Mouse (Mus musculus) kidney, postnatal 0 days (tissue): ENCODE data around the gene Lbh. TPM values are rescaled to one million over a fixed set of nuclear protein-coding genes. Genes with fewer than 3 reads are reported as not detected.

Source experiments
- ATAC-seq: fragments of 200-750 bp; cut with Nextera tagmentation; replicated peaks from 2 replicates; pipeline ENCODE4 v1.8.0; 2017; ENCODE audit warnings: low read depth, moderate number of reproducible peaks, moderate TSS enrichment, moderate library complexity; ENCODE audit not compliant: low FRiP score
- DNase-seq: peaks from one replicate; pipeline ENCODE4 v3.0.0-alpha.2; 2016; ENCODE audit warnings: low spot score
- H3K27ac ChIP-seq: fragments of 300-500 bp; sonication (generic); 2 replicates; pipeline ENCODE4 v1.5.1; 2014; ENCODE audit warnings: mild to moderate bottlenecking
- H3K27me3 ChIP-seq: fragments of 300-500 bp; sonication (generic); 2 replicates; pipeline ENCODE4 v1.6.1; 2014; ENCODE audit warnings: low read length, mixed read lengths; ENCODE audit not compliant: insufficient read depth
- H3K36me3 ChIP-seq: fragments of 300-500 bp; sonication (generic); 2 replicates; pipeline ENCODE4 v1.6.1; 2014; ENCODE audit warnings: low read length, mixed read lengths; ENCODE audit not compliant: insufficient read depth
- H3K4me1 ChIP-seq: fragments of 300-500 bp; sonication (generic); replicated peaks from 2 replicates; pipeline ENCODE4 v1.6.1; 2014; ENCODE audit warnings: antibody characterized with exemption, low read length, mixed read lengths; ENCODE audit not compliant: insufficient read depth
- H3K4me2 ChIP-seq: fragments of 300-500 bp; sonication (generic); 2 replicates; pipeline ENCODE4 v1.6.1; 2014; ENCODE audit warnings: mild to moderate bottlenecking, low read length, moderate library complexity, mixed read lengths
- H3K4me3 ChIP-seq: fragments of 300-500 bp; sonication (generic); replicated peaks from 2 replicates; pipeline ENCODE4 v1.5.1; 2014; ENCODE audit warnings: low read depth, low read length
- H3K9ac ChIP-seq: fragments of 300-500 bp; sonication (generic); 2 replicates; pipeline ENCODE4 v1.6.1; 2014; ENCODE audit warnings: low read depth, low read length
- H3K9me3 ChIP-seq: fragments of 300-500 bp; sonication (generic); replicated peaks from 2 replicates; pipeline ENCODE4 v1.6.1; 2016; ENCODE audit warnings: low read length, inconsistent platforms, mixed read lengths
- CTCF ChIP-seq: IDR thresholded peaks from 2 replicates; pipeline ENCODE4 v1.5.1; 2016; ENCODE audit warnings: antibody characterized with exemption, low read depth, mild to moderate bottlenecking, moderate library complexity
- WGBS: fragments of 180-500 bp; shearing (Covaris S2); extraction: QIAGEN DNeasy Blood & Tissue Kit; methylation state at CpG from one replicate; pipeline ENCODE4 v1.1.7; 2014; 5-methylcytosine and 5-hydroxymethylcytosine counted together
- polyA plus RNA-seq: library from polyadenylated mRNA; unstranded; fragments of >200 nt; fragmentation: Nextera tagmentation; extraction: Ambion mirVana; gene quantifications from 2 replicates; pipeline ENCODE4 v1.2.1, GENCODE M21; 2015

The Lbh gene
- polyA plus RNA-seq, 1 experiment from 2014 or later: 8.9 TPM

GRCm38 (mm10) chr17:72960873-72961272 is 42.8 kb downstream of the Lbh start:
- 81% methylated on average over 2 of the region's 2 CpGs for WGBS
- ATAC-seq: no peak
- H3K36me3 ChIP-seq: no peaks in the 10 kb centered on the region
- no peak overlapping the region for H3K27ac ChIP-seq
- no peak overlapping the region for H3K4me2 ChIP-seq
- TF ChIP-seq CTCF: no peak
- peaks cover 3% of the 10 kb centered on the region; the same call in 1 of the 2 replicates for H3K4me1 ChIP-seq
- no peak overlapping the region for H3K9ac ChIP-seq
- H3K4me3 ChIP-seq: no peak overlapping the region
- no peaks in the 10 kb centered on the region for H3K9me3 ChIP-seq
- no peaks in the 10 kb centered on the region for H3K27me3 ChIP-seq
- no peak for DNase-seq

DNA sequence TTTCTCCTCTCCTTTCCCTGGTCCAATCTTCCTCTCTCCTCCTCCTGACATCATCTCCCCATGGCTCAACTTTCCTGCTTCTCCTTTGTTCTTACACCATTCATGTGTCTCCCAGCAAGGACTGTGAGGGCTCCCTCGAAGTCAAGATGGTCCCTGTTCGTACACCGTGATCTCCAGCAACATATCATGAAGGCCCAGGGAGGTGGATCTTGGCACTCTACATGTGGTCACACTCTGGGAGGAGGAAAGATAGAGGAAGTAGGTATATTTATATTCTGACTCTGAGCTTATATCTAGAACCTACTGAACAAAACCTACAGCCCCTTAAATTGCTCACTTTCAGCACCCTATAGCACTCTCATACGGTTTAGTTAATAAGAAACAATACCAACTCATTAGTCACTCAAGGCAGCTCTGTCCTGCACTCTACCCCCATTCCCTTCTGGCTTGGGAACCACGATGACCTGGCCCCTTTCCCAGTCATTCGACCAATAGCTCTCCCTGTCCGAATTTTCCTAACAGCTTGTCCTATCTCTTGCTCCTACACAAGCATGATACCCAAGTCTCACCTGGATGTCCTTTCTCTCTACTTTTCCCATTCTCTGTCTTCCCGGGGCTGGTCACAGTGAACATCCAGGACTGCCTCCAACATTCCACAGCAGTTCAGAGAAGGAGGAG is 44.0 kb downstream of the Lbh start:
- Histone ChIP-seq H3K9ac (no peak overlapping the region), H3K4me3 (no peak overlapping the region), H3K36me3 (no peaks in the 10 kb centered on the region), H3K4me2 (no peak overlapping the region), H3K27ac (no peak overlapping the region), H3K4me1 (peaks cover 12% of the 10 kb centered on the region; the same call in 1 of the 2 replicates), H3K9me3 (no peaks in the 10 kb centered on the region), H3K27me3 (no peaks in the 10 kb centered on the region)
- TF ChIP-seq CTCF: no peak
- WGBS: 73% methylated on average over 8 of the region's 8 CpGs
- ATAC-seq (no peak), DNase-seq (no peak)

- Histone ChIP-seq H3K9ac (no peak overlapping the region), H3K36me3 (no peaks in the 10 kb centered on the region), H3K27ac (0 out of 2 replicates have a peak overlapping the region, but pooled peaks have one; percentile 8), H3K9me3 (no peaks in the 10 kb centered on the region), H3K4me1 (peaks cover 12% of the 10 kb centered on the region; the same call in 1 of the 2 replicates), H3K4me3 (no peak overlapping the region), H3K4me2 (no peak overlapping the region), H3K27me3 (no peaks in the 10 kb centered on the region)
- WGBS: 40% methylated on average over 5 of the region's 5 CpGs
- no peak for DNase-seq
- no peak for ATAC-seq
- no peak for TF ChIP-seq CTCF
Measured at GRCm38 (mm10) chr17:72965687-72966086, 47.6 kb downstream of the Lbh start.

GRCm38 (mm10) chr17:72966091-72966531 is 48.0 kb downstream of the Lbh start:
- WGBS: 25% methylated on average over 5 of the region's 5 CpGs
- peak overlapping the region; percentile 34; the same call in 1 of the 2 replicates for H3K27ac ChIP-seq
- 0 out of 2 replicates have a peak, but pooled peaks have one; percentile 3 for TF ChIP-seq CTCF
- H3K4me1 ChIP-seq: peaks cover 12% of the 10 kb centered on the region; the same call in 1 of the 2 replicates
- no peak overlapping the region for H3K9ac ChIP-seq
- no peak overlapping the region for H3K4me3 ChIP-seq
- no peaks in the 10 kb centered on the region for H3K27me3 ChIP-seq
- ATAC-seq (no peak), DNase-seq (peak; percentile 70)
- H3K4me2 ChIP-seq: no peak overlapping the region
- H3K9me3 ChIP-seq: no peaks in the 10 kb centered on the region
- no peaks in the 10 kb centered on the region for H3K36me3 ChIP-seq

DNA sequence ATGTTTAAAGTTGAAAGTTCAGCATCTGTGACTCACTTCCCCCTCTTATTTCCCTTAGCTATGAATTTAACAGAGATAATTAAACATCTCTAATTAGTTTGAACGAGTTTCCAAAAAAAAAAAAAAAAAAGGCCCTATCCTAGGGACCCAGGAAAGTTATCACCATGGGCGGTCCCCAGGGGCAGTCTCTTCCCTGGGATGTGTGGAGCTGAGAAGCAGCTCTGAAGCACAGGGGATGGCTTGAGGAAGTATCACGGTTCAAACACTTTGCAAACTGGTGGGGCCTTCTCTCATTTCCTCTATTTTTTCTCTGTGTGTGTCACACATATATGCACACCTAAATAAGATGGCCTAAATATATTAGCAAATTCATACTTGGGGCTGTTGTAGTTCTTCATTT is 48.8 kb downstream of the Lbh start:
- Histone ChIP-seq H3K9ac (no peak overlapping the region), H3K4me3 (no peak overlapping the region), H3K9me3 (no peaks in the 10 kb centered on the region), H3K4me2 (no peak overlapping the region), H3K36me3 (no peaks in the 10 kb centered on the region), H3K27me3 (no peaks in the 10 kb centered on the region), H3K27ac (no peak overlapping the region), H3K4me1 (peaks cover 12% of the 10 kb centered on the region; the same call in 1 of the 2 replicates)
- ATAC-seq (no peak), DNase-seq (no peak)
- WGBS: 51% methylated on average over 3 of the region's 3 CpGs
- TF ChIP-seq CTCF: no peak

GRCm38 (mm10) chr17:72967371-72968175 is 49.5 kb downstream of the Lbh start:
- Histone ChIP-seq H3K9me3 (no peaks in the 10 kb centered on the region), H3K4me1 (peaks cover 12% of the 10 kb centered on the region; the same call in 1 of the 2 replicates), H3K9ac (no peak overlapping the region), H3K4me2 (no peak overlapping the region), H3K36me3 (no peaks in the 10 kb centered on the region), H3K27ac (no peak overlapping the region), H3K27me3 (no peaks in the 10 kb centered on the region), H3K4me3 (no peak overlapping the region)
- ATAC-seq (no peak), DNase-seq (no peak)
- WGBS: 54% methylated on average over 6 of the region's 6 CpGs
- no peak for TF ChIP-seq CTCF
